24 mouse cellular contexts compared by ENCODE assay signal in genomic region chr12:98213332-98213731, GRCm38 (mm10). TPM values are rescaled to one million over a fixed set of nuclear protein-coding genes. Genes with fewer than 3 reads are reported as not detected.
"Had no signal": no experiment of that assay in that cellular context is flagged by ENCODE, and none has a peak within 500 bp of the region (broad histone marks: within the 10 kb centered on the region; RNA-seq: fewer than 3 reads in every experiment).

No protein-coding gene starts in this region.

- H3K27ac ChIP-seq: limb, embryonic 12.5 days; limb, embryonic 15.5 days; liver, embryonic 14.5 days; macrophage; neural tube, embryonic 12.5 days; neural tube, embryonic 15.5 days; stomach, embryonic 15.5 days had no signal

- H3K9ac ChIP-seq: limb, embryonic 12.5 days; limb, embryonic 15.5 days; liver, embryonic 14.5 days; liver, postnatal 0 days; lung, embryonic 14.5 days; neural tube, embryonic 12.5 days; neural tube, embryonic 15.5 days; stomach, embryonic 15.5 days had no signal

- ATAC-seq: intestine, embryonic 16.5 days; liver, postnatal 0 days; lung, postnatal 0 days had no signal

- H3K4me1 ChIP-seq: limb, embryonic 15.5 days; stomach, embryonic 15.5 days had no signal

- H3K27me3 ChIP-seq: limb, embryonic 12.5 days; limb, embryonic 15.5 days; neural tube, embryonic 12.5 days; neural tube, embryonic 15.5 days; stomach, embryonic 15.5 days had no signal

- H3K4me2 ChIP-seq: limb, embryonic 12.5 days; limb, embryonic 15.5 days; liver, embryonic 11.5 days; lung, embryonic 14.5 days; neural tube, embryonic 12.5 days; neural tube, embryonic 15.5 days; stomach, embryonic 15.5 days had no signal

- H3K36me3 ChIP-seq: stomach, embryonic 15.5 days had no signal

- H3K4me3 ChIP-seq: limb, embryonic 12.5 days; limb, embryonic 15.5 days; myocyte; neural tube, embryonic 12.5 days; neural tube, embryonic 15.5 days; stomach, embryonic 15.5 days had no signal

- H3K9me3 ChIP-seq: limb, embryonic 12.5 days; limb, embryonic 15.5 days; neural tube, embryonic 12.5 days; neural tube, embryonic 15.5 days; stomach, embryonic 15.5 days had no signal

- DNase-seq: kidney, adult 18-20 months; kidney, adult 9 months; kidney, postnatal 14 days; kidney, postnatal 4 days; left cerebral cortex, postnatal 4 days; liver, postnatal 0 days; lung, embryonic 14.5 days; right cerebral cortex, adult 18-20 months; right cerebral cortex, postnatal 25 days; spleen, adult 18-20 months; thymus, postnatal 25 days had no signal

RNA-seq across cellular contexts. Expression of gene Gpr65, which starts 55.1 kb away (rescaled TPM):
- total RNA-seq: layer of hippocampus, adult 18-20 months; left cerebral cortex, postnatal 14 days had no signal
- polyA plus RNA-seq: myocyte had no signal
